Mouse (Mus musculus) hematopoietic stem cell, adult 5-6 weeks (primary cell): Measurements from ENCODE around the gene Tph1. TPM values are rescaled to one million over a fixed set of nuclear protein-coding genes. Genes with fewer than 3 reads are reported as not detected.
A peak's percentile ranks its signal among the peaks of the same experiment; 100 is the strongest.
"Not testable (repeated sequence)": the region's sequence is repeated elsewhere in the genome, so short reads cannot be mapped to it uniquely, and the experiment has no call there.

Experiments
- ATAC-seq, 2 experiments: fragments of 125-278 bp in 1 of 2; replicated peaks in 1 of 2; 2 replicates each; pipeline ENCODE4 v1.8.0; 2016 to 2017; ENCODE audit warnings: inconsistent platforms in 2 of 2, mild to moderate bottlenecking in 2 of 2, moderate number of reproducible peaks in 2 of 2, low read depth in 1 of 2, moderate TSS enrichment in 1 of 2; ENCODE audit not compliant: low FRiP score in 2 of 2, poor library complexity in 2 of 2, severe bottlenecking in 2 of 2, insufficient read depth in 1 of 2, low TSS enrichment in 1 of 2
- total RNA-seq: library from RNA; stranded (forward); fragments of 172-1452, 232-1000 nt; gene quantifications from 2 replicates; pipeline ENCODE4 v1.2.3, GENCODE M21; 2017

Gene Tph1
- total RNA-seq, 1 experiment from 2014 or later = not detected

GRCm38 (mm10) chr7:46667256-46667655, 5.1 kb downstream of the Tph1 start:
- ATAC-seq = peak; percentile 46 to 66; a peak in 3 of 4 replicates

- ATAC-seq = peak in 1 of 2 experiments; percentile 54; a peak in 1 of 4 replicates
Observed at GRCm38 (mm10) chr7:46665236-46665635, 7.1 kb downstream of the Tph1 start.

- no peak for ATAC-seq
Observed at GRCm38 (mm10) chr7:46661591-46662090, 10.7 kb downstream of the Tph1 start.

GRCm38 (mm10) chr7:46652279-46652678, 20.1 kb downstream of the Tph1 start:
- no peak for ATAC-seq

- not testable (repeated sequence) for ATAC-seq
Observed at GRCm38 (mm10) chr7:46650231-46650630, 22.1 kb downstream of the Tph1 start.

- no peak for ATAC-seq
Observed at GRCm38 (mm10) chr7:46648431-46649140, 23.8 kb downstream of the Tph1 start.

- no peak for ATAC-seq
Observed at GRCm38 (mm10) chr7:46643172-46643571, 29.2 kb downstream of the Tph1 start.

GRCm38 (mm10) chr7:46640062-46640461, 32.3 kb downstream of the Tph1 start:
- ATAC-seq = peak; percentile 16 to 23; a peak in 2 of 4 replicates

- peak; percentile 97 for ATAC-seq
Observed at GRCm38 (mm10) chr7:46639692-46640031, 32.7 kb downstream of the Tph1 start, which contains the start of gene Sergef. Gene Sergef (minus strand): TSS chr7:46639807.

- peak in 1 of 2 experiments; percentile 6; a peak in 2 of 4 replicates for ATAC-seq
Observed at GRCm38 (mm10) chr7:46638889-46639691, 33.2 kb downstream of the Tph1 start.

GRCm38 (mm10) chr7:46628375-46628975, 43.9 kb downstream of the Tph1 start:
- ATAC-seq = no peak

GRCm38 (mm10) chr7:46623979-46624378, 48.4 kb downstream of the Tph1 start:
- no peak for ATAC-seq

GRCm38 (mm10) chr7:46618416-46619110, 53.8 kb downstream of the Tph1 start:
- no peak for ATAC-seq

- ATAC-seq = no peak
Observed at GRCm38 (mm10) chr7:46616429-46617005, 55.8 kb downstream of the Tph1 start.

- ATAC-seq = peak; percentile 52 to 62; a peak in 3 of 4 replicates
Observed at GRCm38 (mm10) chr7:46615256-46615977, 56.9 kb downstream of the Tph1 start.

GRCm38 (mm10) chr7:46614263-46614662, 58.1 kb downstream of the Tph1 start:
- ATAC-seq = no peak
